Mouse (Mus musculus): ENCODE data around the gene Rpusd4.

The Rpusd4 gene

GRCm38 (mm10) chr9:35289992-35290391 lies 22.3 kb downstream of the Rpusd4 start:
- no peak for DNase-seq

GRCm38 (mm10) chr9:35290417-35290816 lies 22.8 kb downstream of the Rpusd4 start:
- DNase-seq, result no peak

DNA sequence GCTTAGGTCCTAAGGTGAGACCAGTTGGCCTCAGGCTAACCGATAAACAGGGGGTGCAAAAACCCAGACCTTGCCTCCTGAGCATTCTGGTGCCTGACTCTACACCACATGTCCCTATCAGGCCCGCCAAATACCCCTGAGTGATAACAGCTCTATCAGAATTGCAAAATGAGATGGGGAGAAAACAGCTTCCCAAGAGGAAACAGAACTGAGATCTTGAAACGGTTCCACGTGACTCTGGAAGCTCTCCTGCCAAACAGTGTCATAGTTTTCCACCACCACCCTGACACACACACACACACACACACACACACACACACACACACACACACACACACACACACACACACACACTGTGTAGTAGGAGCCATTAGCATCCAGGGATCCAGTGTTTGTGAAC lies 23.3 kb downstream of the Rpusd4 start:
- no peak for DNase-seq

GRCm38 (mm10) chr9:35293465-35293864 lies 25.8 kb downstream of the Rpusd4 start:
- DNase-seq, result no peak

DNA sequence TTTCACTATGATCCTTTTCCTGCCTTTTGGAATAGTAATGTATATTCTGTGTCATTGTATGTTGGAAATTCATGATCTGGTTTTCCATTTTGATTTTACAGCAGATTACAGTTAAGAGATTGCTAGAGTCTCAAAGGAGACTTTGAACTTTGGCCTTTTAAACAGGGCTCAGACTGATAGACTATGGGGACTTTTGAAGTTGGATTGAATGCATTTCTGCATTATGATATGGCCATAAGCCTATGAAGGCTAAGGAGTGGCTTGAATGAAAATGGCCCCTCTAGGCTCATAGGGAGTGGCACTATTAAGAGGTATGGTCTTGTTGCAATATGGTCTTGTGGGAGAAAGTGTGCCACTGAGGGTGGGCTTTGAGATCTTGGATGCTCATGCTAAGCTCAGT lies 30.1 kb downstream of the Rpusd4 start:
- DNase-seq, result no peak

DNA sequence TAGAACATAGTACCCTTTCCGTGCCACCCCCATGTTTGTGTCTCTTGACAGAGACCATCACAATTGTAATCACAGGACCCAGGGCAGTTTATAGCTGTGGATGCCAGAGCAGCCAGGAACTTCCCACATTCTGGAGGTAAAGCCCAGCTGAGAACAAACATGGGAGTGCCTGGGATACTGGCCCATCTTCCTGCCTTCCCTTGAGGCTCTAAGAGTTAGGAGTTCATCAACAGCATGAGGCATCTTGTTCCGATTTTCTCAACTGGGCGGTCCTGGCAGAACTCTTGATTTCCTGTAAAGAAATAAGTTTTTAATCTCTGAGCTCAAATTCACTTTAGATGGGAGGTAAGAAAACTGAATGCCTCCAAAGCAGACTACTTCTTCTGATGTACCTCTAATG lies 34.5 kb downstream of the Rpusd4 start:
- DNase-seq, result no peak

DNA sequence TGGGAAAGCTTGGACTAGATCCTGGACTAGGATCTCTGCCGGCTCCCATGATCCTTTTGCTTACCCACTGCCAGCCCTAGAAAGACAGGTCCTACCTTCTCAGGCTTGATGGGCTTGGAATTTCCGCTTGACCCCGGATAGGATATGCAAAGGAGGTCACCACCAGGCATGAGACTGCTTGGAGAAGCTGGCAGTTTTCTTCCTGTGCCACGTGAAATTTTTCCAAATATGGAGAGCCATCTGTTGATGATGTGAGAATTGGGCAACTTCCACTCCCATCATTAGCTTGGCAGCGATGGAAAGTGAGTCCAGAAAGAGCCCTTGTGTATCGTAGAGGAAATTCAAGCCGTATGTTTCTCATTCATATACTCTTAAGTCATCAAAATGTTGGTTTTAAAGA lies 39.8 kb downstream of the Rpusd4 start:
- no peak for DNase-seq

DNA sequence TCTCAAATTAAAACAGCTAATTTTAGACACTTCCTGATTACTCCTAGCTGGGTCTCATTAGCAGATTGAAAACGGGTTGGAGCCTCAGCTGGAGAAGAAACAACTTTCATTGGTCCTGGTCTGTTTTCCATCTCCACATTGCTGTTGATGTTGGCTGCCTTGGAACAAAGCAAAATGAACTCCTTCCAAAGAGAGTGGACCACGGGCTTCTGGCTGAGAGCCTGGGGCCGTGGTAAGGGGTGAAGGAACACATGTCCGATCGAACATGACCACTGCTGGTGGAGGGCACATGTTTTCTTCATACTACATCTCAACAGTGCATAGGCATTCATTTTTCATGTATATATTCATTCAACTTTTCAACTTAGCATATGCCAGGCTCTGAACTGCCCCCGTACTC lies 42.7 kb downstream of the Rpusd4 start:
- no peak for DNase-seq

GRCm38 (mm10) chr9:35312516-35312915 lies 44.9 kb downstream of the Rpusd4 start:
- DNase-seq, result no peak

GRCm38 (mm10) chr9:35313601-35314000 lies 45.9 kb downstream of the Rpusd4 start:
- no peak for DNase-seq

- DNase-seq, result no peak
These were observed 46.6 kb downstream of the Rpusd4 start for GRCm38 (mm10) chr9:35314254-35314653.

GRCm38 (mm10) chr9:35316771-35317211 lies 49.1 kb downstream of the Rpusd4 start:
- DNase-seq, result no peak

DNA sequence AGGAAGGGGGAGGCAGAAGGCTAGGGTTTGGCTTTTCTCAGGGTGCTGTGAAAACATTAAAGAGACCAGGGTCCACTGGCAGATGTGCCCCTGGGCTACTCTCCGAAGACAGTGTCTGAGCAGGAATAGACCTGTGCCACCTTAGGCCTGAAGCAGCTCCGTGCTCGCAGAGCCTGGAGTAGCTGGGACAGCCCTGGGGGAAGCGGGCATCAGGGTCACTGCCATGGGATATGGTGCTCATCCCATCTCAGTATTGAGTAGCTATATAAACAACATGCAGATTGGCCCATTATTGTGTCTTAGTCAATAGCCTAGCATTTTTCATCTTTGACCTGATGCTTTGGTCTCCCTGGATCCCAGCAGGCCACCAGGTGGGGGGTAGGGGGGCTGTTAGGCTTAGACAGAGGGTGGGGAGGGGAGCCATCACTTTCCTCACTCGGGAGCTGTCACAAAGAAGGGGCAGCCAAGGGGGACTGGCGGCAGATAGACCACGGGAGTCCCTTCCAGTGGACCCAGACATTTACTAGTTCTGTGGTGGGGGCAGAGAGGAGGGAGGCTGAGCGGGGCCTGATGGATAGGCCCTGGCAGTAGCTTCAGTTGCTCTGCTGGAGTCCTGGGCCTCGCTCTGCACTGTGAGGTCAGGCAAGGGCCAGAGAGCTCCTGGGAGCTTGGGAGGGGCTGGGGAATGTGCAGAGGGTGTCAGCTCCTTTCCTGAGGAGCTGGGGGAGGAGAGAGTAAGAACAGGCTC lies 49.7 kb downstream of the Rpusd4 start:
- DNase-seq, result no peak

DNA sequence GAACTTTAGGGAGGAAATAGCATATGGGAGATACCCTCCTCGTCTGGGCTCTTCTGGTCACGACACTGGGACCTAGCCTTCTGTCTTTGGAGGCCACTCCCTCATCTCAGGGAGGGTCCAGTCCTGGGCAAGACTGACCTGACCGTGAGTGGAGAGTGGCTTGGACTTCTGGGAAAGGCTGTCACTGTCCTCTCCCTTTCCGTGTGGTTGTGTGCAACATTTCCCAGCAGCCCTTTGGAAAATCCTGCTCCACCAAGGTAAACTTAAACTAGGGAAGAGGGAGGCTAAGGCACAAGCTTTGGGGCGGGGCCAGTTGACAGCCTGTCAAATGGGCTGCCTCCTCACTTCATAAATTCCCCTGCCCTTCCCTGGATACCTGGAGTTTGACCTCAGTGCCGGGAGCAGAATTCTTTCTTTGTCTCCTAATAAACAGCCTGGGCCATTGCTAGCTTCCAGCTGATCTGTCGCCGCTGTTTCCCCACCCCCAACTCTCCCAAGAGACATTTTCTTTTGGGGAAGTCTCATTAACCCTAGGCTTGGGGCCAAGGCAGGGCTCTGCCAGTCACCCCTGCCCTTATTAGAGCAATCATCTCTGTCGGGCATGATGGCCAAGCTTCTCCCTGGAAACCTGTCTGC lies 51.0 kb downstream of the Rpusd4 start:
- no peak for DNase-seq

DNA sequence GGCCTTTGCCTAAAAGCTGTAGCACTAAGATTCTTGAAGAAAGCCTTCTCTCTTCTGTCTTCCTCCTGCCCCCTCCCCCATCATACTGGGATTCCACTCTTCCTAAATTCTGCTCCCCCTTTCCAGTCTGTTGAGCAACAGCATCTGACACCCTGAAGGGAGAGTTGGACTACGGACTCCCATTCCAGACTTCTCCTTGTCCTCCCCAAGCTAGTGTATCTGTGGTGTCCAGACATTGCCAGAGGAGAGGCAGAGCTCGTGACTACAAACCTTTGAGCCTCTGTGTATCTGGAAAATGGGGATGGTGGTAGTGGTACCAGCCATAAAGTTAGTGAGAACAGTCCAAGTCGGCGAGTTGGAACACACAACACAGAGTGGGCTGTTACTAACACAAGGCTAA lies 52.6 kb downstream of the Rpusd4 start:
- DNase-seq, result no peak

DNA sequence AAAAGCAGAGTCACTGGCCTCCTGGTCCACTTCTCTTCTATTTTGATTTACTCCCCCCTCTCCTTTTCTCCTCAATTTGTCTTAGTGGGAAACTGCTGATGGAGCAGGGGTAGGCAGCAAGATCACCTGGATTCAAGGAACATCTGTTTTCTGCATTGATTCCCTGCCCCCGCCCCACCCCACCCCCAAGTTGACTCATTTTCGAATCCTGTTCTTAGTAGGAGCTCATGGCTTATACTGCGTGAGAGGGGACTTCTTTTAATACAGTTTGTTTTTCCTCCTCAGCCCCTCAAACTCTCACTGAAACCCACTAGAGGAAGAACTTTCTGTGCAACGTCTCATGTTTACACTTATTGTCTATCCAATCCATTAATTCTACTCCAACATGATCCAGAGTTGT lies 56.3 kb downstream of the Rpusd4 start:
- no peak for DNase-seq

DNA sequence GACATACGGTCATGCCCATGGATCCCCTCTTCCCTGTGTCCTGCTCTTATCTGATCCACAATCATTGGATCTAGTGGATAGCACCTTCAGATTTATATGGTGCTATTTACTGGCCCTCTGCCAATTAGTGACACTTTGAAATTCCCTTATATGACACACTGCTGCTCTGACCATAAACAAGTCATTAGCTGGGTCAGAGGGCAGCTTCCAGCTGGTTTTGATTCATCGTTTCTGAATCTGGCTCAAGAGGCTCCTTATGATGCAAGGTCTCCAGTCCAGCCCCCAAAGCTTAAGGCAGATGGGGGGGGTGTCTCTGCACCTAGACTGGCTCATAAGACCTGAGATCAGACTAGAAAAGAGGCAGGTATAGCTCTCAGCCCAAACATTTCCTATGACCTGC lies 56.9 kb downstream of the Rpusd4 start:
- no peak for DNase-seq

GRCm38 (mm10) chr9:35326644-35327263 lies 59.1 kb downstream of the Rpusd4 start:
- DNase-seq, result no peak
